Mouse (Mus musculus) limb, embryonic 14.5 days (tissue): Measurements from ENCODE around the gene Riox2. TPM values are rescaled to one million over a fixed set of nuclear protein-coding genes. Genes with fewer than 3 reads are reported as not detected.

Experiments
- ATAC-seq: fragments of 200-750 bp; cut with Nextera tagmentation; 2 replicates; pipeline ENCODE4 v1.8.0; 2017; ENCODE audit warnings: low read depth, moderate number of reproducible peaks, moderate TSS enrichment; ENCODE audit not compliant: low FRiP score
- DNase-seq: peaks from one replicate; pipeline ENCODE4 v3.0.0-alpha.2; 2015; ENCODE audit warnings: low spot score
- H3K27ac ChIP-seq: fragments of 300-500 bp; sonication (generic); replicated peaks from 2 replicates; pipeline ENCODE4 v1.5.1; 2014; ENCODE audit warnings: low read depth, mild to moderate bottlenecking, low read length, moderate library complexity, mixed read lengths
- H3K27me3 ChIP-seq: fragments of 300-500 bp; sonication (generic); 2 replicates; pipeline ENCODE4 v1.6.1; 2014; ENCODE audit warnings: low read length, mixed read lengths; ENCODE audit not compliant: control insufficient read depth, insufficient read depth
- H3K36me3 ChIP-seq: fragments of 300-500 bp; sonication (generic); 2 replicates; pipeline ENCODE4 v1.6.1; 2014; ENCODE audit warnings: mild to moderate bottlenecking, low read length, moderate library complexity, mixed read lengths; ENCODE audit not compliant: control insufficient read depth, insufficient read depth
- H3K4me1 ChIP-seq: fragments of 300-500 bp; sonication (generic); 2 replicates; pipeline ENCODE4 v1.6.1; 2014; ENCODE audit warnings: antibody characterized with exemption, low read length, mixed read lengths; ENCODE audit not compliant: control insufficient read depth, insufficient read depth
- H3K4me2 ChIP-seq: fragments of 300-500 bp; sonication (generic); replicated peaks from 2 replicates; pipeline ENCODE4 v1.6.1; 2014; ENCODE audit warnings: low read depth, mild to moderate bottlenecking, low read length, moderate library complexity; ENCODE audit not compliant: severe bottlenecking
- H3K4me3 ChIP-seq: fragments of 300-500 bp; sonication (generic); replicated peaks from 2 replicates; pipeline ENCODE4 v1.5.1; 2014; ENCODE audit warnings: low read length
- H3K9ac ChIP-seq: fragments of 300-500 bp; sonication (generic); 2 replicates; pipeline ENCODE4 v1.6.1; 2014; ENCODE audit warnings: mild to moderate bottlenecking, low read depth, low read length, moderate library complexity; ENCODE audit not compliant: severe bottlenecking
- H3K9me3 ChIP-seq: fragments of 300-500 bp; sonication (generic); 2 replicates; pipeline ENCODE4 v1.6.1; 2016; ENCODE audit warnings: low read length; ENCODE audit not compliant: control insufficient read depth
- POLR2A ChIP-seq: fragments of 200-500 bp; IDR thresholded peaks from 2 replicates; pipeline ENCODE4 v1.8.0; 2012; ENCODE audit warnings: inconsistent platforms, mild to moderate bottlenecking, moderate library complexity, borderline replicate concordance; ENCODE audit not compliant: insufficient read depth, insufficient read length; ENCODE audit errors: extremely low read depth
- WGBS: fragments of 180-500 bp; shearing (Covaris S2); extraction: QIAGEN DNeasy Blood & Tissue Kit; methylation state at CpG from one replicate; pipeline ENCODE4 v1.1.7; 2014; 5-methylcytosine and 5-hydroxymethylcytosine counted together
- polyA plus RNA-seq, 2 experiments: library from polyadenylated mRNA; depleted of rRNA in 1 of 2; stranded (reverse) in 1 of 2; unstranded in 1 of 2; fragments of >200 nt; fragmentation: Nextera tagmentation in 1 of 2; extraction: Ambion mirVana in 1 of 2; gene quantifications; 2 replicates each; pipeline versions ENCODE4 v1.2.1 to v1.2.3; 2012 to 2014

Riox2 gene
- polyA plus RNA-seq, 2 experiments, result 18.3 to 30.4 TPM

DNA sequence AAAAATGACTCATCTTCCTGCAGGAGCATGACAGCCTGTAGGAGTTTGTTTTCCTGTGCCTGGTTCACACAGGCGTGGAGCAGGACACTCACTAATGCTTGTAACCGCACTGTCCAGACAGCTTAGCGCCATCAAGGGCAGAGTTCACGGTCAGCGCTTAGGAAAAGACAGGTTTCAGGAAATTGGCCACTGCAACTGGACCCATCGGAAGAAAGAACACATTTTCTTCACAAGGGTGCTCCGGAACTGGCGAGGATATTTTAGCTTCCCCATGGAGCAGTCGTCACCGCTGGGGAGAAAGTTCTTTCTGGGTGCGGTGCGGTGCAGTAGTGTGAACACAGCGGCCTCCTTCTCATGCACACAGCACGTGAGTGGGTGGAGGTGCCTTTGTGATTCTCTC, 21.6 kb downstream of the Riox2 start:
- Histone ChIP-seq H3K9ac (no peak overlapping the region), H3K27ac (no peak overlapping the region), H3K4me3 (no peak overlapping the region), H3K4me2 (no peak overlapping the region), H3K27me3 (no peaks in the 10 kb centered on the region), H3K4me1 (0 out of 2 replicates have a peak, but pooled peaks cover under 1% of the 10 kb centered on the region), H3K36me3 (peaks cover 58% of the 10 kb centered on the region), H3K9me3 (no peaks in the 10 kb centered on the region)
- DNase-seq, result no peak
- ATAC-seq, result no peak
- WGBS, result 90% methylated on average over 14 of the region's 14 CpGs
- TF ChIP-seq POLR2A, result no peak

- H3K9me3 ChIP-seq, result no peaks in the 10 kb centered on the region
- H3K4me1 ChIP-seq, result no peaks in the 10 kb centered on the region
- 100% methylated on average over 1 of the region's 1 CpGs for WGBS
- H3K4me3 ChIP-seq, result no peak overlapping the region
- no peak for DNase-seq
- no peak overlapping the region for H3K4me2 ChIP-seq
- H3K27me3 ChIP-seq, result no peaks in the 10 kb centered on the region
- TF ChIP-seq POLR2A, result no peak
- H3K9ac ChIP-seq, result no peak overlapping the region
- no peak for ATAC-seq
- H3K27ac ChIP-seq, result no peak overlapping the region
- peaks cover 14% of the 10 kb centered on the region for H3K36me3 ChIP-seq
Measured at GRCm38 (mm10) chr16:59497947-59498346, 26.4 kb downstream of the Riox2 start.

DNA sequence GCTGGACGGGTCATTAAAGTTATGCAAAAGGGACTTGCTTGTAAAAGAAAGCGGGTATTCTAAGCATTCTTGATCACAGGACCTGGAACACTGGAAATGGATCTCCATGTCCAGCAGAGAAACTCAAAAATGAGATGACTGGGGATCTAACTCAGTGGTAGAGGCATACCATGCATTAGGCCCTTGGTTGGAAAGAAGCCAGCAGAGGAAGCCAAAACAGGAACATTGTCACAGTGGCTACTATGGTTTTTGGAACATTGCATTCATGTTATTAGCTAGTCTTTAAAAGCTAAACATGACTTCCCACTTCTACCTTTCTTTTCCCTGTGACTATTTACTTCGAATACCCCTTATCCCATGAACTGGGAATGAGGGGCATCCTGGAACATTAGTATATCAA, 27.6 kb downstream of the Riox2 start:
- no peak overlapping the region for H3K27ac ChIP-seq
- no peak for DNase-seq
- TF ChIP-seq POLR2A, result no peak
- 81% methylated on average over 3 of the region's 3 CpGs for WGBS
- ATAC-seq, result no peak
- H3K27me3 ChIP-seq, result no peaks in the 10 kb centered on the region
- H3K9ac ChIP-seq, result no peak overlapping the region
- no peaks in the 10 kb centered on the region for H3K9me3 ChIP-seq
- no peak overlapping the region for H3K4me3 ChIP-seq
- H3K36me3 ChIP-seq, result peaks cover 8% of the 10 kb centered on the region
- no peak overlapping the region for H3K4me2 ChIP-seq
- H3K4me1 ChIP-seq, result no peaks in the 10 kb centered on the region

- H3K4me2 ChIP-seq, result no peak overlapping the region
- H3K4me3 ChIP-seq, result no peak overlapping the region
- WGBS, result 83% methylated on average over 5 of the region's 5 CpGs
- no peak overlapping the region for H3K27ac ChIP-seq
- H3K4me1 ChIP-seq, result no peaks in the 10 kb centered on the region
- no peak for ATAC-seq
- H3K9ac ChIP-seq, result no peak overlapping the region
- no peak for DNase-seq
- H3K36me3 ChIP-seq, result peaks cover 17% of the 10 kb centered on the region
- H3K9me3 ChIP-seq, result no peaks in the 10 kb centered on the region
- TF ChIP-seq POLR2A, result no peak
- no peaks in the 10 kb centered on the region for H3K27me3 ChIP-seq
Measured at GRCm38 (mm10) chr16:59509830-59510229, 38.3 kb downstream of the Riox2 start.

DNA sequence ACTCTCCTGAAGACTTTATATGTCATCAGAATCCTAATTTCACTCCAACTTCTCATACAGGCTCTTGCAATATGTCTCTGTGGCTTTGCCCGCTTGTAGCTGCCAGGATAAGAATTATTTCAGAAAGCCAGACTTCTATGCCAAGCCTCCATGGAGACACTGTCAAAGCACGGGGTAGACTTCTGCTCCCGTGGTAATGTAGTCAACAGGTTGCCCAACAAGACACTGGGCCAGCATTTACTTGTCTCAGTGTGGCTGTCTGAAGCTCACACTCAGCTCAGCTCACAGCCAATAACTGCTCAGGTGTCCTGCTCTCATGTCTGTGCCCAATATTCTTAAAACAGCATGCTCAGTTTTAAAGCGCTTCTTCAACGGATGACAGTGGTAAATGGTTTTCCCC, 43.6 kb downstream of the Riox2 start:
- 94% methylated on average over 5 of the region's 5 CpGs for WGBS
- Histone ChIP-seq H3K27ac (no peak overlapping the region), H3K36me3 (peaks cover 8% of the 10 kb centered on the region; the same call in 1 of the 2 replicates), H3K4me3 (no peak overlapping the region), H3K4me1 (0 out of 2 replicates have a peak, but pooled peaks cover 3% of the 10 kb centered on the region), H3K9me3 (no peaks in the 10 kb centered on the region), H3K27me3 (no peaks in the 10 kb centered on the region), H3K4me2 (no peak overlapping the region), H3K9ac (no peak overlapping the region)
- ATAC-seq (no peak), DNase-seq (no peak)
- TF ChIP-seq POLR2A, result no peak

DNA sequence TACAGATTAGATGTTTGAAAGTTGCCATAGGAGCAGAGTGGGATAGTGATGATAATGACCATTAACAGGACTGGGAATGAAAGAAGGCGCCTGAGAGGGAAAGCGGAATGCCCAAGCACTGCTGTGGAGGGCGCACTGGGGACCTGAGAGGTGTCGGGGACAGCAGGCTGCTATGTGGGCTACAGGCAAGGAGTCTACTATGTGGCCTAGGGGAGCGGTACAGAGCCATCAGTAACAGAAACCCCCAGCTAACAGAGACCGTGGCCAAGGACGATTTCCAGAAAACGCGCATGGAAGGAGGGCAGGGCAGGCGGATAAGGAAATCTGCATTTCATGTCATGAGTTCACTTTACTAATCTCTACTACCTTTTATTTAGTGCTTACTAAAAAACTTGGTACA, 45.4 kb downstream of the Riox2 start:
- Histone ChIP-seq H3K27me3 (no peaks in the 10 kb centered on the region), H3K9me3 (no peaks in the 10 kb centered on the region), H3K4me2 (no peak overlapping the region), H3K36me3 (peaks cover 8% of the 10 kb centered on the region; the same call in 1 of the 2 replicates), H3K27ac (no peak overlapping the region), H3K4me3 (no peak overlapping the region), H3K9ac (no peak overlapping the region), H3K4me1 (0 out of 2 replicates have a peak, but pooled peaks cover 3% of the 10 kb centered on the region)
- WGBS, result 65% methylated on average over 10 of the region's 10 CpGs
- no peak for DNase-seq
- TF ChIP-seq POLR2A, result no peak
- no peak for ATAC-seq
